Mouse (Mus musculus) lung, postnatal 0 days (tissue): Measurements from ENCODE around the gene Rfpl4. TPM values are rescaled to one million over a fixed set of nuclear protein-coding genes. Genes with fewer than 3 reads are reported as not detected.

Experiments used
- ATAC-seq: fragments of 200-750 bp; cut with Nextera tagmentation; 2 replicates; pipeline ENCODE4 v1.8.0; 2017; ENCODE audit warnings: moderate library complexity
- DNase-seq: peaks from one replicate; pipeline ENCODE4 v3.0.0-alpha.2; 2016; ENCODE audit warnings: low spot score
- H3K27ac ChIP-seq: fragments of 300-500 bp; sonication (generic); 2 replicates; pipeline ENCODE4 v1.5.1; 2014; ENCODE audit warnings: antibody characterized with exemption, mild to moderate bottlenecking, low read length, mixed read lengths
- H3K27me3 ChIP-seq: fragments of 300-500 bp; sonication (generic); replicated peaks from 2 replicates; pipeline ENCODE4 v1.6.1; 2014; ENCODE audit warnings: low read length, mixed read lengths; ENCODE audit not compliant: insufficient read depth
- H3K36me3 ChIP-seq: fragments of 300-500 bp; sonication (generic); 2 replicates; pipeline ENCODE4 v1.6.1; 2014; ENCODE audit warnings: low read length, mixed read lengths; ENCODE audit not compliant: insufficient read depth
- H3K4me1 ChIP-seq: fragments of 300-500 bp; sonication (generic); 2 replicates; pipeline ENCODE4 v1.6.1; 2014; ENCODE audit warnings: antibody characterized with exemption, low read depth, low read length, mixed read lengths; ENCODE audit not compliant: insufficient read depth
- H3K4me2 ChIP-seq: fragments of 300-500 bp; sonication (generic); replicated peaks from 2 replicates; pipeline ENCODE4 v1.6.1; 2014; ENCODE audit warnings: low read depth, mild to moderate bottlenecking, low read length, moderate library complexity, mixed read lengths
- H3K4me3 ChIP-seq: fragments of 300-500 bp; sonication (generic); 2 replicates; pipeline ENCODE4 v1.5.1; 2014; ENCODE audit warnings: low read depth, low read length
- H3K9ac ChIP-seq: fragments of 300-500 bp; sonication (generic); replicated peaks from 2 replicates; pipeline ENCODE4 v1.6.1; 2014; ENCODE audit warnings: low read depth, mild to moderate bottlenecking
- H3K9me3 ChIP-seq: fragments of 300-500 bp; sonication (generic); 2 replicates; pipeline ENCODE4 v1.6.1; 2016; ENCODE audit warnings: low read length, mixed read lengths
- CTCF ChIP-seq: IDR thresholded peaks from 2 replicates; pipeline ENCODE4 v1.5.1; 2016; ENCODE audit warnings: antibody characterized with exemption, mild to moderate bottlenecking
- EP300 ChIP-seq: IDR thresholded peaks from 2 replicates; pipeline ENCODE4 v1.6.1; 2016; ENCODE audit warnings: antibody characterized with exemption, mild to moderate bottlenecking, control low read depth
- WGBS: fragments of 180-500 bp; shearing (Covaris S2); extraction: QIAGEN DNeasy Blood & Tissue Kit; methylation state at CpG from one replicate; pipeline ENCODE4 v1.1.7; 2014; 5-methylcytosine and 5-hydroxymethylcytosine counted together
- polyA plus RNA-seq: library from polyadenylated mRNA; unstranded; fragments of >200 nt; fragmentation: Nextera tagmentation; extraction: Ambion mirVana; gene quantifications from 2 replicates; pipeline ENCODE4 v1.2.1, GENCODE M21; 2015

Rfpl4 gene
- polyA plus RNA-seq, 1 experiment from 2014 or later: not detected

- Histone ChIP-seq H3K36me3 (peaks cover 43% of the 10 kb centered on the region), H3K4me2 (no peak overlapping the region)
Observed at GRCm38 (mm10) chr7:5092381-5092780, 24.4 kb downstream of the Rfpl4 start.

GRCm38 (mm10) chr7:5091008-5091728 lies 25.6 kb downstream of the Rfpl4 start:
- TF ChIP-seq EP300 (no peak), CTCF (no peak)
- 91% methylated on average over 15 of the region's 15 CpGs for WGBS
- H3K9me3 ChIP-seq: no peaks in the 10 kb centered on the region
- H3K9ac ChIP-seq: no peak overlapping the region
- no peak overlapping the region for H3K4me2 ChIP-seq
- no peak overlapping the region for H3K27ac ChIP-seq
- ATAC-seq (no peak), DNase-seq (no peak)
- H3K4me3 ChIP-seq: no peak overlapping the region
- peaks cover 37% of the 10 kb centered on the region for H3K36me3 ChIP-seq
- H3K27me3 ChIP-seq: no peaks in the 10 kb centered on the region
- H3K4me1 ChIP-seq: no peaks in the 10 kb centered on the region

More at GRCm38 (mm10) chr7:5092381-5092780, 24.4 kb downstream of the Rfpl4 start:
- H3K9ac ChIP-seq: no peak overlapping the region
- 74% methylated on average over 6 of the region's 6 CpGs for WGBS
- H3K4me3 ChIP-seq: no peak overlapping the region
- H3K27ac ChIP-seq: no peak overlapping the region
- ATAC-seq: no peak
- DNase-seq: no peak
- H3K4me1 ChIP-seq: no peaks in the 10 kb centered on the region
- H3K9me3 ChIP-seq: no peaks in the 10 kb centered on the region
- no peaks in the 10 kb centered on the region for H3K27me3 ChIP-seq
- no peak for TF ChIP-seq CTCF
- no peak for TF ChIP-seq EP300

DNA sequence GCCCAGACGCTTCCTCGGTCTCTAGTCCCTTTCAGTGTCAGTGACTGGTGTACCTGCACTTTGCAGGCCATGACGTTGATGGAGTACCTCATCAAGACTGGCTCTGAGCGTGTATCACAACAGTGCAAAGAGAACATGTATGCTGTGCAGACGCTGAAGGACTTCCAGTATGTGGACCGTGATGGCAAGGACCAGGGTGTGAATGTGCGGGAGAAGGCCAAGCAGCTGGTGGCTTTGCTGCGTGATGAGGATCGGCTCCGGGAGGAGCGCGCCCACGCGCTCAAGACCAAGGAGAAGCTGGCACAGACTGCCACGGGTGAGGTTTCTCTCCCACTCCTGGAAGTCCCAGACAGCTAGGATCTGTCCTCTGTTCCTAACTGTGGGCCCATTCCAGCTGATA lies 26.9 kb downstream of the Rfpl4 start:
- TF ChIP-seq EP300: no peak
- no peak for TF ChIP-seq CTCF
- Histone ChIP-seq H3K4me2 (no peak overlapping the region), H3K9me3 (no peaks in the 10 kb centered on the region), H3K9ac (no peak overlapping the region), H3K27me3 (no peaks in the 10 kb centered on the region), H3K4me1 (no peaks in the 10 kb centered on the region), H3K27ac (no peak overlapping the region), H3K36me3 (peaks cover 30% of the 10 kb centered on the region), H3K4me3 (no peak overlapping the region)
- DNase-seq (no peak), ATAC-seq (no peak)
- 93% methylated on average over 15 of the region's 15 CpGs for WGBS

DNA sequence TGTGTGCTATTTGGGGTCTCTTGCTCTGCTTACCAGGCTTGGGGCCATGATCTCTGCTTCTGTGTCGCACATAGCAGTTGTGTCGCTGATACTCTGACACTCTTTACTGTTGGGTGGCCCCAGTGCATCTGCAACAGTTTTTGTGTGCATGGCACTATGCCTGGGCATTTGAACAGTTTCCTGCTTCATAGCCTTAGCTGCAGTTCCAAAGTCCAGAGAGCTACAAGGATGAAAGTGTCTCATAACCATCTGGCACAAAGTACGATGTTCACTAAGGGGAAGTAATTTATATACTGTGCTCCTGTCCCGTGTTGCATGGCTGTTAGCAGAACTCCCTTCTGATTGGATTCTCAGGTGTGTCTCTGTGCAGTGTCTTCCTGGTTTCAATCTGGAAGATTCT lies 28.9 kb downstream of the Rfpl4 start:
- 74% methylated on average over 4 of the region's 4 CpGs for WGBS
- DNase-seq (no peak), ATAC-seq (no peak)
- H3K9ac ChIP-seq: no peak overlapping the region
- no peak overlapping the region for H3K27ac ChIP-seq
- peaks cover 20% of the 10 kb centered on the region for H3K36me3 ChIP-seq
- H3K9me3 ChIP-seq: no peaks in the 10 kb centered on the region
- no peaks in the 10 kb centered on the region for H3K4me1 ChIP-seq
- no peaks in the 10 kb centered on the region for H3K27me3 ChIP-seq
- H3K4me2 ChIP-seq: no peak overlapping the region
- H3K4me3 ChIP-seq: no peak overlapping the region
- TF ChIP-seq CTCF (no peak), EP300 (no peak)

GRCm38 (mm10) chr7:5086921-5087440 lies 29.8 kb downstream of the Rfpl4 start:
- H3K36me3 ChIP-seq: peaks cover 12% of the 10 kb centered on the region; the same call in 1 of the 2 replicates
- H3K4me1 ChIP-seq: no peaks in the 10 kb centered on the region; the same call in 1 of the 2 replicates
- no peak overlapping the region for H3K4me2 ChIP-seq
- H3K9ac ChIP-seq: no peak overlapping the region
- H3K4me3 ChIP-seq: no peak overlapping the region
- DNase-seq: no peak
- no peak overlapping the region for H3K27ac ChIP-seq
- no peaks in the 10 kb centered on the region for H3K27me3 ChIP-seq
- 85% methylated on average over 5 of the region's 5 CpGs for WGBS
- H3K9me3 ChIP-seq: no peaks in the 10 kb centered on the region
- TF ChIP-seq CTCF (no peak), EP300 (no peak)
- no peak for ATAC-seq

- no peaks in the 10 kb centered on the region for H3K9me3 ChIP-seq
- no peak for DNase-seq
- 100% methylated on average over 1 of the region's 1 CpGs for WGBS
- ATAC-seq: no peak
- H3K9ac ChIP-seq: no peak overlapping the region
- peaks cover 7% of the 10 kb centered on the region for H3K4me1 ChIP-seq
- H3K27me3 ChIP-seq: no peaks in the 10 kb centered on the region
- no peak overlapping the region for H3K27ac ChIP-seq
- H3K36me3 ChIP-seq: peaks cover 12% of the 10 kb centered on the region; the same call in 1 of the 2 replicates
- TF ChIP-seq EP300 (no peak), CTCF (no peak)
- no peak overlapping the region for H3K4me3 ChIP-seq
- H3K4me2 ChIP-seq: no peak overlapping the region
Observed at GRCm38 (mm10) chr7:5085512-5085911, 31.2 kb downstream of the Rfpl4 start.
